Mouse (Mus musculus): ENCODE data around the gene Baz1b. TPM values are rescaled to one million over a fixed set of nuclear protein-coding genes. Genes with fewer than 3 reads are reported as not detected.

The Baz1b gene
- total and polyA plus RNA-seq, 2 experiments from 2014 or later: 11.9 to 30.0 TPM

GRCm38 (mm10) chr5:135258280-135259150, 71.5 kb downstream of the Baz1b start:
- 37% methylated on average over 30 of the region's 30 CpGs for WGBS
- H3K4me3 ChIP-seq (ENCODE audit: low read depth, low read length): peak overlapping the region; percentile 22; the same call in 1 of the 2 replicates
- DNase-seq (ENCODE audit: low spot score) (no peak), ATAC-seq (ENCODE audit: insufficient read depth, low read depth) (no peak)
- H3K9me3 ChIP-seq (replicated peaks; ENCODE audit: control insufficient read depth, low read length): 0 out of 2 replicates have a peak, but pooled peaks cover 6% of the 10 kb centered on the region
- peak overlapping the region; percentile 52 for H3K27ac ChIP-seq (ENCODE audit: low read depth)
- peak overlapping the region; percentile 49 for H3K4me2 ChIP-seq (ENCODE audit: low read depth, low read length)
- no peaks in the 10 kb centered on the region for H3K36me3 ChIP-seq (replicated peaks; ENCODE audit: control insufficient read depth, insufficient read depth, low read length)
- H3K4me1 ChIP-seq (ENCODE audit: control insufficient read depth, insufficient read depth): no peaks in the 10 kb centered on the region
- TF ChIP-seq EP300 (IDR thresholded peaks at IDR 0.05; ENCODE audit: low read depth): no peak
- TF ChIP-seq CTCF (IDR thresholded peaks at IDR 0.05; ENCODE audit: low read depth): no peak
- H3K9ac ChIP-seq (replicated peaks; ENCODE audit: low read depth, low read length): peak overlapping the region; percentile 16; the same call in 1 of the 2 replicates
- no peaks in the 10 kb centered on the region for H3K27me3 ChIP-seq (ENCODE audit: control insufficient read depth, insufficient read depth, low read length)

GRCm38 (mm10) chr5:135263866-135264503, 76.9 kb downstream of the Baz1b start:
- Histone ChIP-seq H3K4me2 (ENCODE audit: low read depth, low read length) (peak overlapping the region; percentile 38), H3K9me3 (replicated peaks; ENCODE audit: control insufficient read depth, low read length) (no peaks in the 10 kb centered on the region), H3K4me3 (ENCODE audit: low read depth, low read length) (no peak overlapping the region), H3K27ac (ENCODE audit: low read depth) (peak overlapping the region; percentile 43; the same call in 1 of the 2 replicates), H3K27me3 (ENCODE audit: control insufficient read depth, insufficient read depth, low read length) (no peaks in the 10 kb centered on the region), H3K4me1 (ENCODE audit: control insufficient read depth, insufficient read depth) (0 out of 2 replicates have a peak, but pooled peaks cover 6% of the 10 kb centered on the region), H3K9ac (replicated peaks; ENCODE audit: low read depth, low read length) (no peak overlapping the region), H3K36me3 (replicated peaks; ENCODE audit: control insufficient read depth, insufficient read depth, low read length) (no peaks in the 10 kb centered on the region)
- peak; percentile 82 for ATAC-seq (ENCODE audit: insufficient read depth, low read depth)
- DNase-seq (ENCODE audit: low spot score): peak; percentile 47
- 19% methylated on average over 17 of the region's 17 CpGs for WGBS
- no peak for TF ChIP-seq EP300 (IDR thresholded peaks at IDR 0.05; ENCODE audit: low read depth)
- TF ChIP-seq CTCF (IDR thresholded peaks at IDR 0.05; ENCODE audit: low read depth): no peak

GRCm38 (mm10) chr5:135264548-135264947, 77.5 kb downstream of the Baz1b start:
- Histone ChIP-seq H3K36me3 (replicated peaks; ENCODE audit: control insufficient read depth, insufficient read depth, low read length) (no peaks in the 10 kb centered on the region), H3K4me3 (ENCODE audit: low read depth, low read length) (no peak overlapping the region)
- peak; percentile 34 for DNase-seq (ENCODE audit: low spot score)

GRCm38 (mm10) chr5:135269451-135269850, 82.4 kb downstream of the Baz1b start:
- no peak overlapping the region for H3K4me2 ChIP-seq (ENCODE audit: low read depth, low read length)
- no peak overlapping the region for H3K4me3 ChIP-seq (ENCODE audit: low read depth, low read length)
- 52% methylated on average over 8 of the region's 8 CpGs for WGBS
- peak; percentile 60; the same call in 1 of the 2 replicates for ATAC-seq (ENCODE audit: insufficient read depth, low read depth)
- no peak for DNase-seq (ENCODE audit: low spot score)
- no peak overlapping the region for H3K9ac ChIP-seq (replicated peaks; ENCODE audit: low read depth, low read length)
- no peak for TF ChIP-seq CTCF (IDR thresholded peaks at IDR 0.05; ENCODE audit: low read depth)
- no peak for TF ChIP-seq EP300 (IDR thresholded peaks at IDR 0.05; ENCODE audit: low read depth)
- no peaks in the 10 kb centered on the region for H3K36me3 ChIP-seq (replicated peaks; ENCODE audit: control insufficient read depth, insufficient read depth, low read length)
- no peak overlapping the region for H3K27ac ChIP-seq (ENCODE audit: low read depth)
- H3K9me3 ChIP-seq (replicated peaks; ENCODE audit: control insufficient read depth, low read length): no peaks in the 10 kb centered on the region
- no peaks in the 10 kb centered on the region for H3K27me3 ChIP-seq (ENCODE audit: control insufficient read depth, insufficient read depth, low read length)
- no peaks in the 10 kb centered on the region for H3K4me1 ChIP-seq (ENCODE audit: control insufficient read depth, insufficient read depth)

More at GRCm38 (mm10) chr5:135264548-135264947, 77.5 kb downstream of the Baz1b start:
- peak; percentile 55 for ATAC-seq (ENCODE audit: insufficient read depth, low read depth)
- 0 out of 2 replicates have a peak, but pooled peaks cover 6% of the 10 kb centered on the region for H3K4me1 ChIP-seq (ENCODE audit: control insufficient read depth, insufficient read depth)
- peak overlapping the region; percentile 38; the same call in 1 of the 2 replicates for H3K4me2 ChIP-seq (ENCODE audit: low read depth, low read length)
- H3K27ac ChIP-seq (ENCODE audit: low read depth): peak overlapping the region; percentile 43; the same call in 1 of the 2 replicates
- no peaks in the 10 kb centered on the region for H3K27me3 ChIP-seq (ENCODE audit: control insufficient read depth, insufficient read depth, low read length)
- no peak for TF ChIP-seq EP300 (IDR thresholded peaks at IDR 0.05; ENCODE audit: low read depth)
- TF ChIP-seq CTCF (IDR thresholded peaks at IDR 0.05; ENCODE audit: low read depth): no peak
- H3K9ac ChIP-seq (replicated peaks; ENCODE audit: low read depth, low read length): no peak overlapping the region
- H3K9me3 ChIP-seq (replicated peaks; ENCODE audit: control insufficient read depth, low read length): no peaks in the 10 kb centered on the region
- 42% methylated on average over 9 of the region's 9 CpGs for WGBS

- H3K9ac ChIP-seq (replicated peaks; ENCODE audit: low read depth, low read length): no peak overlapping the region
- no peaks in the 10 kb centered on the region for H3K36me3 ChIP-seq (replicated peaks; ENCODE audit: control insufficient read depth, insufficient read depth, low read length)
- no peak overlapping the region for H3K27ac ChIP-seq (ENCODE audit: low read depth)
- H3K4me3 ChIP-seq (ENCODE audit: low read depth, low read length): no peak overlapping the region
- 82% methylated on average over 4 of the region's 4 CpGs for WGBS
- no peak for TF ChIP-seq CTCF (IDR thresholded peaks at IDR 0.05; ENCODE audit: low read depth)
- no peak for TF ChIP-seq EP300 (IDR thresholded peaks at IDR 0.05; ENCODE audit: low read depth)
- DNase-seq (ENCODE audit: low spot score) (no peak), ATAC-seq (ENCODE audit: insufficient read depth, low read depth) (no peak)
- H3K9me3 ChIP-seq (replicated peaks; ENCODE audit: control insufficient read depth, low read length): no peaks in the 10 kb centered on the region
- H3K27me3 ChIP-seq (ENCODE audit: control insufficient read depth, insufficient read depth, low read length): peaks cover under 1% of the 10 kb centered on the region; the same call in 1 of the 2 replicates
- no peak overlapping the region for H3K4me2 ChIP-seq (ENCODE audit: low read depth, low read length)
- H3K4me1 ChIP-seq (ENCODE audit: control insufficient read depth, insufficient read depth): no peaks in the 10 kb centered on the region
Measured at GRCm38 (mm10) chr5:135270361-135270760, 83.3 kb downstream of the Baz1b start.
